Mouse (Mus musculus) lung, adult 2 months (tissue): ENCODE measurements around the gene Shank2.

Source experiments
- CTCF ChIP-seq: fragments of 200-500 bp; IDR thresholded peaks from 2 replicates; pipeline ENCODE4 v1.5.1; 2011; ENCODE audit warnings: mild to moderate bottlenecking, low read length, control low read depth; ENCODE audit not compliant: insufficient read depth
- POLR2A ChIP-seq: fragments of 200-500 bp; IDR thresholded peaks from 2 replicates; pipeline ENCODE4 v1.6.1; 2011; ENCODE audit warnings: low read depth, mild to moderate bottlenecking, control low read depth, low read length, borderline replicate concordance; ENCODE audit errors: extremely low read depth

DNA sequence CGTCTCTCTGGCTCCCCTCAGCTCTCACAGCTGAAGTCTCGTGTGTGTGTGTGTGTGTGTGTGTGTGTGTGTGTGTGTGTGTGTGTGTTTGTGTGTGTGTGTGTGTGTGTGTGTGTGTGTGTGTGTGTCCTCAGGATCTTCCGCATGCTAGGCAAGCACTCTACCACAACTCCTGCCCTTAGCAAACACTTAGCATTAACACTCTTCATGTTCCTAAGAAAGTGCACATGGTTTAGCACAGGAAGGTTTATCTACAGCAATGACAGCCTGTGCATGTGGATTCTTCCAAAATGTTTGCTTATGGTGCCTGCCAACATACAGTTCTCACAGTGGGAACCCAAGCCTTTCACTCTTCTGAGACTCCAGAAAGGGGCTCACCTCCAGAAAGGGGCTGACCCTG, 49.6 kb upstream of the Shank2 start:
- no peak for TF ChIP-seq CTCF
- no peak for TF ChIP-seq POLR2A
